Mouse (Mus musculus) limb, embryonic 14.5 days (tissue): ENCODE data around the gene Rem2. TPM values are rescaled to one million over a fixed set of nuclear protein-coding genes. Genes with fewer than 3 reads are reported as not detected.

ENCODE experiments used
- ATAC-seq: fragments of 200-750 bp; cut with Nextera tagmentation; 2 replicates; pipeline ENCODE4 v1.8.0; 2017; ENCODE audit warnings: low read depth, moderate number of reproducible peaks, moderate TSS enrichment; ENCODE audit not compliant: low FRiP score
- DNase-seq: peaks from one replicate; pipeline ENCODE4 v3.0.0-alpha.2; 2015; ENCODE audit warnings: low spot score
- H3K27ac ChIP-seq: fragments of 300-500 bp; sonication (generic); replicated peaks from 2 replicates; pipeline ENCODE4 v1.5.1; 2014; ENCODE audit warnings: low read depth, mild to moderate bottlenecking, low read length, moderate library complexity, mixed read lengths
- H3K27me3 ChIP-seq: fragments of 300-500 bp; sonication (generic); 2 replicates; pipeline ENCODE4 v1.6.1; 2014; ENCODE audit warnings: low read length, mixed read lengths; ENCODE audit not compliant: control insufficient read depth, insufficient read depth
- H3K36me3 ChIP-seq: fragments of 300-500 bp; sonication (generic); 2 replicates; pipeline ENCODE4 v1.6.1; 2014; ENCODE audit warnings: mild to moderate bottlenecking, low read length, moderate library complexity, mixed read lengths; ENCODE audit not compliant: control insufficient read depth, insufficient read depth
- H3K4me1 ChIP-seq: fragments of 300-500 bp; sonication (generic); 2 replicates; pipeline ENCODE4 v1.6.1; 2014; ENCODE audit warnings: antibody characterized with exemption, low read length, mixed read lengths; ENCODE audit not compliant: control insufficient read depth, insufficient read depth
- H3K4me2 ChIP-seq: fragments of 300-500 bp; sonication (generic); replicated peaks from 2 replicates; pipeline ENCODE4 v1.6.1; 2014; ENCODE audit warnings: low read depth, mild to moderate bottlenecking, low read length, moderate library complexity; ENCODE audit not compliant: severe bottlenecking
- H3K4me3 ChIP-seq: fragments of 300-500 bp; sonication (generic); replicated peaks from 2 replicates; pipeline ENCODE4 v1.5.1; 2014; ENCODE audit warnings: low read length
- H3K9ac ChIP-seq: fragments of 300-500 bp; sonication (generic); 2 replicates; pipeline ENCODE4 v1.6.1; 2014; ENCODE audit warnings: mild to moderate bottlenecking, low read depth, low read length, moderate library complexity; ENCODE audit not compliant: severe bottlenecking
- H3K9me3 ChIP-seq: fragments of 300-500 bp; sonication (generic); 2 replicates; pipeline ENCODE4 v1.6.1; 2016; ENCODE audit warnings: low read length; ENCODE audit not compliant: control insufficient read depth
- POLR2A ChIP-seq: fragments of 200-500 bp; IDR thresholded peaks from 2 replicates; pipeline ENCODE4 v1.8.0; 2012; ENCODE audit warnings: inconsistent platforms, mild to moderate bottlenecking, moderate library complexity, borderline replicate concordance; ENCODE audit not compliant: insufficient read depth, insufficient read length; ENCODE audit errors: extremely low read depth
- WGBS: fragments of 180-500 bp; shearing (Covaris S2); extraction: QIAGEN DNeasy Blood & Tissue Kit; methylation state at CpG from one replicate; pipeline ENCODE4 v1.1.7; 2014; 5-methylcytosine and 5-hydroxymethylcytosine counted together
- polyA plus RNA-seq, 2 experiments: library from polyadenylated mRNA; depleted of rRNA in 1 of 2; stranded (reverse) in 1 of 2; unstranded in 1 of 2; fragments of >200 nt; fragmentation: Nextera tagmentation in 1 of 2; extraction: Ambion mirVana in 1 of 2; gene quantifications; 2 replicates each; pipeline versions ENCODE4 v1.2.1 to v1.2.3; 2012 to 2014

Gene Rem2
- polyA plus RNA-seq, 2 experiments = 1.4 to 1.7 TPM

GRCm38 (mm10) chr14:54430406-54431145 lies 45.3 kb upstream of the Rem2 start:
- no peak for TF ChIP-seq POLR2A
- H3K27ac ChIP-seq = peak overlapping the region; percentile 99
- no peak for DNase-seq
- peak overlapping the region; percentile 83 for H3K4me2 ChIP-seq
- H3K4me3 ChIP-seq = peak overlapping the region; percentile 94
- 7% methylated on average over 18 of the region's 18 CpGs for WGBS
- H3K36me3 ChIP-seq = peaks cover 23% of the 10 kb centered on the region
- H3K4me1 ChIP-seq = peaks cover 38% of the 10 kb centered on the region
- H3K27me3 ChIP-seq = no peaks in the 10 kb centered on the region
- no peaks in the 10 kb centered on the region for H3K9me3 ChIP-seq
- peak overlapping the region; percentile 99 for H3K9ac ChIP-seq
- no peak for ATAC-seq

- H3K27me3 ChIP-seq = no peaks in the 10 kb centered on the region
- peak within 1 kb of the TSS; percentile 94 for H3K4me3 ChIP-seq
- DNase-seq (peak; percentile 90), ATAC-seq (peak; percentile 79)
- peak; percentile 64; the same call in 1 of the 2 replicates for TF ChIP-seq POLR2A
- H3K36me3 ChIP-seq = peaks cover 32% of the 10 kb centered on the region
- H3K27ac ChIP-seq = peak within 1 kb of the TSS; percentile 99
- H3K4me1 ChIP-seq = peaks cover 38% of the 10 kb centered on the region
- no peaks in the 10 kb centered on the region for H3K9me3 ChIP-seq
- peak within 1 kb of the TSS; percentile 83 for H3K4me2 ChIP-seq
- H3K9ac ChIP-seq = peak within 1 kb of the TSS; percentile 99
- WGBS = under 1% methylated on average over 29 of the region's 49 CpGs
Observed at GRCm38 (mm10) chr14:54431334-54432077, 44.4 kb upstream of the Rem2 start, which contains the start of gene Mmp14. Mmp14 (plus strand) TSS chr14:54431612.

GRCm38 (mm10) chr14:54432078-54432836 lies 43.6 kb upstream of the Rem2 start:
- WGBS = 3% methylated on average over 52 of the region's 54 CpGs
- Histone ChIP-seq H3K4me1 (peaks cover 37% of the 10 kb centered on the region), H3K36me3 (peaks cover 40% of the 10 kb centered on the region), H3K9me3 (no peaks in the 10 kb centered on the region), H3K27ac (peak overlapping the region; percentile 99), H3K4me2 (peak overlapping the region; percentile 83), H3K27me3 (no peaks in the 10 kb centered on the region), H3K9ac (peak overlapping the region; percentile 99), H3K4me3 (peak overlapping the region; percentile 94)
- no peak for TF ChIP-seq POLR2A
- DNase-seq (no peak), ATAC-seq (peak; percentile 21; the same call in 1 of the 2 replicates)

GRCm38 (mm10) chr14:54432837-54433830 lies 42.8 kb upstream of the Rem2 start:
- no peaks in the 10 kb centered on the region for H3K27me3 ChIP-seq
- peak overlapping the region; percentile 94 for H3K4me3 ChIP-seq
- no peaks in the 10 kb centered on the region for H3K9me3 ChIP-seq
- H3K9ac ChIP-seq = peak overlapping the region; percentile 99
- H3K4me2 ChIP-seq = peak overlapping the region; percentile 83
- ATAC-seq (no peak), DNase-seq (peak; percentile 39)
- no peak for TF ChIP-seq POLR2A
- H3K27ac ChIP-seq = peak overlapping the region; percentile 99
- 17% methylated on average over 17 of the region's 17 CpGs for WGBS
- peaks cover 49% of the 10 kb centered on the region for H3K36me3 ChIP-seq
- peaks cover 32% of the 10 kb centered on the region for H3K4me1 ChIP-seq
